Comparison of ENCODE assay signal across 9 mouse cellular contexts in the genomic region with DNA sequence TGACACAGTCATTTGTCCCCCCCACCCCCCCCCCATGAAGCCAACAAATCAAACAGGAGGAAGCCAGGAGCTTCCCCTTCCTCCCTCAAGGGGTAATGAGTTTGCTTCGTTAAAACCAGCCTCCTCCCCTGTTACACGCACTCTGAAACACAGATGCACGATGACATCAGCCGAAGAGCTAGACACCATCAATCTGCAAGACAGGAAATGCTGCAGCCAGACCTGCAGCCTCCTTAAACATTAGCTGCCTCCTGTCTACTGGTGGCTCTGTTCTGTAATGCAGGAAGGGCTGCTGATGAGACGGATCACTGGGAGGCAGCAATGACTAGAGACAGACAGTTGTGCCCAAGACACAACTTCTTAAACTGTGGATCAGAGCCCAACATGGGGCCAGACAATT.
DNase-seq lines count a peak whose midpoint lies in the region; ATAC-seq lines count a peak whose summit lies in the region.
"Had no signal": no experiment of that assay in that cellular context is flagged by ENCODE, and none has a peak within 500 bp of the region (broad histone marks: within the 10 kb centered on the region; RNA-seq: fewer than 3 reads in every experiment).

No protein-coding gene starts in this region.

- DNase-seq in hindbrain, embryonic 10.5 days (ENCODE audit: low spot score), result no peak
- DNase-seq in embryo, embryonic 10.5 days (ENCODE audit: low spot score), result peak; percentile 63
- peak; percentile 24 for DNase-seq in neural tube, embryonic 10.5 days (ENCODE audit: extremely low spot score, low spot score)
- no peak for DNase-seq in testis, postnatal 10 days (ENCODE audit: low spot score)
- DNase-seq in gastrocnemius, postnatal 14 days, result no peak
- no peak for DNase-seq in layer of hippocampus, postnatal 25 days (ENCODE audit: extremely low spot score in 1 of 2, low spot score in 1 of 2)

- no peak overlapping the region for H3K4me3 ChIP-seq in hindbrain, embryonic 12.5 days
- H3K4me3 ChIP-seq in hindbrain, embryonic 10.5 days, result no peak overlapping the region
- no peak overlapping the region for H3K4me3 ChIP-seq in kidney, embryonic 16.5 days (ENCODE audit: low read length)
- H3K4me3 ChIP-seq: limb, embryonic 15.5 days had no signal

- 51% methylated on average over 5 of the region's 5 CpGs for WGBS in hindbrain, embryonic 12.5 days
- WGBS in hindbrain, embryonic 10.5 days, result 74% methylated on average over 5 of the region's 5 CpGs
- WGBS in kidney, embryonic 16.5 days, result 8% methylated on average over 5 of the region's 5 CpGs

- no peaks in the 10 kb centered on the region for H3K36me3 ChIP-seq in hindbrain, embryonic 12.5 days
- peaks cover 8% of the 10 kb centered on the region for H3K36me3 ChIP-seq in hindbrain, embryonic 10.5 days
- H3K36me3 ChIP-seq in kidney, embryonic 16.5 days (ENCODE audit: insufficient read depth, low read length), result no peaks in the 10 kb centered on the region
- H3K36me3 ChIP-seq: limb, embryonic 15.5 days had no signal

- H3K9ac ChIP-seq in hindbrain, embryonic 12.5 days, result no peak overlapping the region
- H3K9ac ChIP-seq in kidney, embryonic 16.5 days (replicated peaks; ENCODE audit: low read length), result no peak overlapping the region
- H3K9ac ChIP-seq: limb, embryonic 15.5 days had no signal

- peak; percentile 38 for ATAC-seq in hindbrain, embryonic 12.5 days (ENCODE audit: low FRiP score)
- peak; percentile 86 for ATAC-seq in kidney, embryonic 16.5 days (ENCODE audit: low FRiP score, low TSS enrichment)

- H3K4me1 ChIP-seq in hindbrain, embryonic 12.5 days, result no peaks in the 10 kb centered on the region; the same call in 1 of the 2 replicates
- H3K4me1 ChIP-seq in hindbrain, embryonic 10.5 days (replicated peaks), result peaks cover 5% of the 10 kb centered on the region
- peaks cover 15% of the 10 kb centered on the region; the same call in 1 of the 2 replicates for H3K4me1 ChIP-seq in kidney, embryonic 16.5 days (ENCODE audit: insufficient read depth, low read length)

- intact Hi-C loops in gastrocnemius, postnatal 14 days (cut with DNase I; ENCODE audit: low total_unique reads), result no loop called here

- no peaks in the 10 kb centered on the region for H3K9me3 ChIP-seq in hindbrain, embryonic 12.5 days (replicated peaks)
- H3K9me3 ChIP-seq in hindbrain, embryonic 10.5 days, result peaks cover 4% of the 10 kb centered on the region
- no peaks in the 10 kb centered on the region for H3K9me3 ChIP-seq in kidney, embryonic 16.5 days (ENCODE audit: low read length)
- H3K9me3 ChIP-seq: limb, embryonic 15.5 days had no signal

- H3K27ac ChIP-seq in hindbrain, embryonic 12.5 days, result no peak overlapping the region
- H3K27ac ChIP-seq in hindbrain, embryonic 10.5 days, result no peak overlapping the region
- no peak overlapping the region for H3K27ac ChIP-seq in kidney, embryonic 16.5 days (ENCODE audit: low read length)
- H3K27ac ChIP-seq: limb, embryonic 15.5 days had no signal

- no peak overlapping the region for H3K4me2 ChIP-seq in hindbrain, embryonic 12.5 days (replicated peaks)
- H3K4me2 ChIP-seq in kidney, embryonic 16.5 days (replicated peaks; ENCODE audit: low read depth, low read length), result no peak overlapping the region
- H3K4me2 ChIP-seq: limb, embryonic 15.5 days had no signal

- no peaks in the 10 kb centered on the region for H3K27me3 ChIP-seq in hindbrain, embryonic 12.5 days
- H3K27me3 ChIP-seq in hindbrain, embryonic 10.5 days (ENCODE audit: insufficient read depth, poor library complexity, severe bottlenecking), result no peaks in the 10 kb centered on the region
- no peaks in the 10 kb centered on the region for H3K27me3 ChIP-seq in kidney, embryonic 16.5 days (ENCODE audit: insufficient read depth, low read length)
- H3K27me3 ChIP-seq: limb, embryonic 15.5 days had no signal

Comparison
In these comparisons a context has a peak if more than half of its experiments do, and no peak if none do; other contexts are left out.
1. DNase-seq: peak in embryo, embryonic 10.5 days (single experiment) and neural tube, embryonic 10.5 days (single experiment); none in hindbrain, embryonic 10.5 days (single experiment), testis, postnatal 10 days (single experiment), gastrocnemius, postnatal 14 days (single experiment) and layer of hippocampus, postnatal 25 days (0 of 2).